Mouse (Mus musculus) central nervous system, embryonic 18 days (tissue): ENCODE measurements around the gene Rtl9. TPM values are rescaled to one million over a fixed set of nuclear protein-coding genes. Genes with fewer than 3 reads are reported as not detected.

Source experiments
- polyA plus RNA-seq: library from polyadenylated mRNA; depleted of rRNA; stranded (reverse); fragments of >200 nt; gene quantifications from 2 replicates; pipeline ENCODE4 v1.2.3, GENCODE M21; 2012; rRNA removed

Rtl9 gene
- polyA plus RNA-seq = 1.1 and 1.4 TPM in 2 replicates

DNA sequence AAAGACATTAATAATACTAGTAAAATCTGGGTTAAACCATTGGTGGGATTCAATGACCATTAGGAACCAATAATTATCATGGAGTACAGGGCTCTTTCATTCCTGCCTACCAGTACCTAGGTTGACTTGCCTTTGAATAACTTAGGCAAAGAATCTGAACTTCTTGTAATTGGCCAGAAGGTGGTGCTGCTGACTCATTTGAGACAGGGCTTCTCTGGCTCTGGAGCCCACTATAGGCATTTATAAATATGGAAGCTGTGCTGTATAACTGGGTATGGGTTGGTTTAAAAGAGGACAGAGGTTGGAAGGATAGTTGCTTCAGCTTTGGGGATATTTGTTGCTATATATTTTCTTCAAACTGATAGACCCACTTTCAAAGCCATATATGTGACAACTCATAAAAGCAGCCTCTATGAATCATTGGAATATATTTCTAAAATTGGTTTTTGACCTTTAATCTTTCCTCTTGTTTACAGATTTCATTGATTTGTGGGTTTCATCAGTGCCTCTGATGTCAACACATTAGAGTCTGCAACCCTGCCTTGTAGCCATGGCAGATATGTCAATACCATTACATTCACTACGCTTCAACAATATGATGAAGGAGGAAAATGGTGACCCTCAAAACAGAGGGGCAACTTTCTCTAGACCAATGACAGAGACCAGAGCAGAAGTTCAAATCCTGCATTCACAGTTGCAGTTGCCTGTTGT is at the start of gene Rtl9:
Gene Rtl9, plus strand, starts transcription at position 551 of the 711 bp plus-strand sequence.

Other genes starting within 250 kb of the Rtl9 start
- 1.9 and 2.0 TPM in 2 replicates for gene Ammecr1, start 132.9 kb upstream of the Rtl9 start, polyA plus RNA-seq